Mouse (Mus musculus) forebrain, embryonic 15.5 days (tissue): ENCODE results near the gene Speer4f2. TPM values are rescaled to one million over a fixed set of nuclear protein-coding genes. Genes with fewer than 3 reads are reported as not detected.

Experiments used
- ATAC-seq: fragments of 200-750 bp; cut with Nextera tagmentation; replicated peaks from 2 replicates; pipeline ENCODE4 v1.8.0; 2017; ENCODE audit warnings: mild to moderate bottlenecking, moderate TSS enrichment, moderate library complexity
- H3K27ac ChIP-seq: fragments of 300-500 bp; sonication (generic); replicated peaks from 2 replicates; pipeline ENCODE4 v1.5.1; 2015; ENCODE audit warnings: mild to moderate bottlenecking, inconsistent platforms
- H3K27me3 ChIP-seq: fragments of 300-500 bp; sonication (generic); 2 replicates; pipeline ENCODE4 v1.6.1; 2015; ENCODE audit warnings: inconsistent platforms
- H3K36me3 ChIP-seq: fragments of 300-500 bp; sonication (generic); 2 replicates; pipeline ENCODE4 v1.6.1; 2015; ENCODE audit warnings: mild to moderate bottlenecking, inconsistent platforms
- H3K4me1 ChIP-seq: fragments of 300-500 bp; sonication (generic); 2 replicates; pipeline ENCODE4 v1.6.1; 2015; ENCODE audit warnings: inconsistent platforms
- H3K4me2 ChIP-seq: fragments of 300-500 bp; sonication (generic); replicated peaks from 2 replicates; pipeline ENCODE4 v1.6.1; 2015; ENCODE audit warnings: mild to moderate bottlenecking, inconsistent platforms
- H3K4me3 ChIP-seq: fragments of 300-500 bp; sonication (generic); 2 replicates; pipeline ENCODE4 v1.5.1; 2015; ENCODE audit warnings: mild to moderate bottlenecking, inconsistent platforms
- H3K9ac ChIP-seq: fragments of 300-500 bp; sonication (generic); replicated peaks from 2 replicates; pipeline ENCODE4 v1.6.1; 2015; ENCODE audit warnings: mild to moderate bottlenecking, inconsistent platforms
- H3K9me3 ChIP-seq: fragments of 300-500 bp; sonication (generic); 2 replicates; pipeline ENCODE4 v1.6.1; 2016; ENCODE audit warnings: inconsistent platforms
- WGBS: fragments of 180-500 bp; shearing (Covaris S2); methylation state at CpG from one replicate; pipeline ENCODE4 v1.1.7; 2015; ENCODE audit warnings: mixed read lengths; 5-methylcytosine and 5-hydroxymethylcytosine counted together
- polyA plus RNA-seq: library from polyadenylated mRNA; unstranded; fragments of >200 nt; fragmentation: Nextera tagmentation; extraction: Ambion mirVana; gene quantifications from 2 replicates; pipeline ENCODE4 v1.2.1, GENCODE M21; 2015

Gene Speer4f2
- polyA plus RNA-seq, 1 experiment from 2014 or later, result not detected

DNA sequence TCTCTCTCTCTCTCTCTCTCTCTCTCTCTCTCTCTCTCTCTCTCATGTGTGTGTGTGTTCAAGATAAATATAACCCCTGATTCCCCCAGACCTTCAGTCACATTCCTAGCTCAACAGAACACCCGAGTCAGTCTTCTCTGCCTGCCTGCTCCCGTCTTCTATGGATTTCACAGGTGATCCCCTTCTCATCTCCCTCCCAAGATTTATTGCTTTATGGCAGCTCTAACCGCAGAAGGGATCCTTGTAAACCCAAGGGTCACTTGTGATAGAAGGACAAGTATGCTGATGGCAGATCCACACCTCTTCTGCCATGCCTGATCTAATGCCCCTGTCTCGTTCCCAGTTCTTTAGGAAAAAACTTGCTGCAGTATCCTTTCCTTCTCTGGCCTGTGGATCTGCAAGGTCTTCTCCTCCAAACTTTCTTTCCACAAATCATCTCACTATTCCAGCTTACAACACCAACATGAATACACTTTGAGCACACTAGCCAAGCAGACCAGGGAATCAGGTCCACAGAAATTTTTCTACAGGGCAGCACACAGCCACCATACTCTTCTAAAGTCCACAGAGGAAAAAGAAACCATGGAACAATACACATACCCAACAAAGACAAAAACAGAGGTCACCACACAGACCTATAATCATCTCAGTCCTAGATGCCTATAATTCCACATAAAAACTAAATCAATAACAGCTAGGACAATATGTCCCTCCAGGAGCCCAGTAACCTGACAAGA, 36.1 kb downstream of the Speer4f2 start:
- 96% methylated on average over 4 of the region's 4 CpGs for WGBS
- Histone ChIP-seq H3K4me1 (no peaks in the 10 kb centered on the region), H3K36me3 (no peaks in the 10 kb centered on the region), H3K27ac (no peak overlapping the region), H3K9me3 (no peaks in the 10 kb centered on the region), H3K27me3 (no peaks in the 10 kb centered on the region), H3K4me3 (no peak overlapping the region), H3K4me2 (no peak overlapping the region), H3K9ac (no peak overlapping the region)
- ATAC-seq, result no peak

DNA sequence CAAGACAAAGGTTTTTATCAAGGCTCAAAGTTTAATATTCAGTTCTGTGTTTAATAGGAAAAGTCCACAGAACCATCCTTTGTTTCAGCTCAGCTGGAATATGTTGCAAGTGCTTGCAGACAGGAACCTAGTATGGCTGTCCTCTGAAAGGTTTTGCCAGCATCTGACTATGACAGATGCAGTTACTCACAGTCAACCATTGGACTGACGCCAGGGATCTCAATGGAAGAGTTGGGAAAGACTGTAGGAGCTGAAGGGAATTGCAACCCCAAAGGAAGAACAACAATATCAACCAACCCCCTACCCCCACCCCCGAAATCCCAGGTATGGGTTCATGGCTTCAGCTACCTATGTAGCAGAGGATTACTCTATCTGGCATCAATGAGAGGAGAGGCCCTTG, 44.2 kb downstream of the Speer4f2 start:
- H3K27me3 ChIP-seq, result no peaks in the 10 kb centered on the region
- no peaks in the 10 kb centered on the region for H3K9me3 ChIP-seq
- H3K4me2 ChIP-seq, result no peak overlapping the region
- no peak for ATAC-seq
- no peak overlapping the region for H3K4me3 ChIP-seq
- H3K27ac ChIP-seq, result no peak overlapping the region
- no peaks in the 10 kb centered on the region for H3K4me1 ChIP-seq
- H3K36me3 ChIP-seq, result no peaks in the 10 kb centered on the region
- H3K9ac ChIP-seq, result no peak overlapping the region
- 88% methylated on average over 2 of the region's 2 CpGs for WGBS

DNA sequence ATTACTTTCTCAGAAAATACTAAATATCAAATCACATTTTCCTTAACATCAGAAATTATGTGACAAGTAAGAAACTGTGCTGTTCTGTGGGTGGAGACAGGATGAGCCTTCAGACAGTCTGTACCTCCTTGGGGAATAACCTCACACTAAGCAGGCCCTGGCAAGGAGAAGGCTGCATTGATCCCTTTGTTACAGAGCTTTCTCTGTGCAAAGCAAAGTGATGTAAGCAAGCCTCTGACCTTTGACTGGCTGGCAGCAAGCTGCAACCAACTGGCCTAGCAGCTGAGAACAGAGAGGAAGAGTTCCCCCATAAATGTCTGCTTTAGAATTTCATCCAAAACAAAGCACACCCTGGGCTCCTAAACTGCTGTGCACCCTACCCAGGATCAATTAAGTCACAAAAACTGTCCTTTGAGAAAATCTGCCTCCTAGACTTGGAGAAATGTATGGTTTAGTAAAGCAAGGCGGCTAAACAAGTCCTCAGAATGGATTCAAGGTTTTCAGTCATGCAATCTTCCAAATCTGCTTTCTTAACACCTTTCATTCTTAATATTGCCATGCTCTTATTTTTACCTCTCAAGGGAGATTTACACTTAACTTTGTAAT, 46.3 kb downstream of the Speer4f2 start:
- H3K9ac ChIP-seq, result no peak overlapping the region
- no peak for ATAC-seq
- H3K27ac ChIP-seq, result no peak overlapping the region
- no peaks in the 10 kb centered on the region for H3K4me1 ChIP-seq
- no peaks in the 10 kb centered on the region for H3K27me3 ChIP-seq
- no peak overlapping the region for H3K4me2 ChIP-seq
- no peak overlapping the region for H3K4me3 ChIP-seq
- 66% methylated on average over 1 of the region's 1 CpGs for WGBS
- no peaks in the 10 kb centered on the region for H3K36me3 ChIP-seq
- H3K9me3 ChIP-seq, result no peaks in the 10 kb centered on the region

DNA sequence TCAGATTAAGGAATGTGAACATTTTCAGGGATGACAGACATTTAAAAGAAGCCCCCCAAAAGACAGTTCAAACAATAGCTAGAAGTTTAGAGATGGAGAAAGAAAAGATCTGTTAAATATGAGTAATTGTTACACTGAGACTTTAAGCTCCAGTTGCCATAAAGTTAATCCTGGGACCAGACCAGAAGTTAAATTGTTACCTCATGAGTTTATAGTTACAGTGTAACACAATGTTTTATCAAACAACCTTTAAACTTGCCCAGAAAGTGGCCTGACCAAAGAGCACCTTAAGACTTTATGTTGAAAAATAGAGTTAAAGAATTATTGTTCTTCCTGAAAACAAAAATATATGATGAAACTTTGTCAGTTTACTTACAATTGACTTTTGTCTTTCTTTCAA, 46.9 kb downstream of the Speer4f2 start:
- H3K27ac ChIP-seq, result no peak overlapping the region
- H3K27me3 ChIP-seq, result no peaks in the 10 kb centered on the region
- no peak overlapping the region for H3K9ac ChIP-seq
- ATAC-seq, result no peak
- H3K4me3 ChIP-seq, result no peak overlapping the region
- no peaks in the 10 kb centered on the region for H3K4me1 ChIP-seq
- no peaks in the 10 kb centered on the region for H3K9me3 ChIP-seq
- no peak overlapping the region for H3K4me2 ChIP-seq
- no peaks in the 10 kb centered on the region for H3K36me3 ChIP-seq

DNA sequence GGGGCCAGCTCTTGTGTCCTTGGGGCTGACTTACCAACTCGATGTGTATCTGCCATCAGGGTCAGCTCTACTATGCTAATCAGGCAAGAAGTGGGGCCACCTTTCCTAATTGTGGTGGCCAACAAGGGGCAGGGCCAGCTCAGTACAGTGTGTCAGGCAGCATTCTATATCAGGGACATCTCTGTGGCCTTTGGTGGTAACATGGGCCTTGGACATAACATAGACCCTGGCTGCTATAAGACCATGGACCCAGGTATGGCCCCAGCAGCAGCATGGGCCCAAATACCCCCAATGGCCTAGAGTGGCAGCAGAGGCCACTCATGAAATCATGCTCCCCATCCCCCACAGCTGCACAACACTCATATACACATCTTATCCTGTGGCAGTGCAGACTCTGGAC, 49.2 kb downstream of the Speer4f2 start:
- Histone ChIP-seq H3K4me2 (no peak overlapping the region), H3K4me1 (no peaks in the 10 kb centered on the region), H3K36me3 (no peaks in the 10 kb centered on the region), H3K27me3 (no peaks in the 10 kb centered on the region), H3K27ac (no peak overlapping the region), H3K9ac (no peak overlapping the region), H3K4me3 (no peak overlapping the region), H3K9me3 (no peaks in the 10 kb centered on the region)
- no peak for ATAC-seq
- WGBS, result 77% methylated on average over 1 of the region's 1 CpGs

DNA sequence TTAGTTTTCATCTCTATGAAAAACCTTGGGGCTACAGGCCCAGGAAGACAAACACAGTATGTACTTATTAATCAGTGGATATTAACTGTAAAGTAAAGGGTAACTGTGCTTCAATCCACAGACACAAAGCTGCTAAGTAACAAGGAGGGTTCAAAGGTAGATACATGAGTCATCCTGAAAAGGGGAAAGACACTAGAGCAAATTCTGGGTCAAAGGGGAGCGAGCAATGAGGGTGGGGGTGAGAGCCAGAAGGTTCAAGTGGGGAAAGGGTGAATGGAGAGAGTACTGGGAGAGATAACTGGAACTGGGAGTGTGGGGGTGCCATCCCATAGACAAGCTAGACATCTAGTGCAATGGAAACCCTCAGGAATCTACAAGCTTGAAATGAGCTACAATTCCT, 54.0 kb downstream of the Speer4f2 start:
- no peak overlapping the region for H3K4me3 ChIP-seq
- ATAC-seq, result no peak
- H3K4me1 ChIP-seq, result no peaks in the 10 kb centered on the region
- H3K36me3 ChIP-seq, result no peaks in the 10 kb centered on the region
- no peaks in the 10 kb centered on the region for H3K9me3 ChIP-seq
- 91% methylated on average over 1 of the region's 1 CpGs for WGBS
- no peak overlapping the region for H3K4me2 ChIP-seq
- no peak overlapping the region for H3K27ac ChIP-seq
- H3K27me3 ChIP-seq, result no peaks in the 10 kb centered on the region
- no peak overlapping the region for H3K9ac ChIP-seq

Other genes starting within 250 kb of the Speer4f2 start
- gene Speer4f1, start 102.9 kb downstream of the Speer4f2 start, polyA plus RNA-seq, result not detected in 2 replicates
- gene Sema3c, start 201.1 kb downstream of the Speer4f2 start, polyA plus RNA-seq, result 32.2 and 34.9 TPM in 2 replicates